Mouse (Mus musculus) right cerebral cortex, adult 2 months (tissue): Measurements from ENCODE around the gene Zdhhc15.
"Not testable (repeated sequence)": the region's sequence is repeated elsewhere in the genome, so short reads cannot be mapped to it uniquely, and the experiment has no call there.

Experiments
- DNase-seq, 2 experiments: peaks; one replicate each; pipeline ENCODE4 v3.0.0; 2021 to 2022; ENCODE audit warnings: low spot score in 2 of 2

Gene Zdhhc15

DNA sequence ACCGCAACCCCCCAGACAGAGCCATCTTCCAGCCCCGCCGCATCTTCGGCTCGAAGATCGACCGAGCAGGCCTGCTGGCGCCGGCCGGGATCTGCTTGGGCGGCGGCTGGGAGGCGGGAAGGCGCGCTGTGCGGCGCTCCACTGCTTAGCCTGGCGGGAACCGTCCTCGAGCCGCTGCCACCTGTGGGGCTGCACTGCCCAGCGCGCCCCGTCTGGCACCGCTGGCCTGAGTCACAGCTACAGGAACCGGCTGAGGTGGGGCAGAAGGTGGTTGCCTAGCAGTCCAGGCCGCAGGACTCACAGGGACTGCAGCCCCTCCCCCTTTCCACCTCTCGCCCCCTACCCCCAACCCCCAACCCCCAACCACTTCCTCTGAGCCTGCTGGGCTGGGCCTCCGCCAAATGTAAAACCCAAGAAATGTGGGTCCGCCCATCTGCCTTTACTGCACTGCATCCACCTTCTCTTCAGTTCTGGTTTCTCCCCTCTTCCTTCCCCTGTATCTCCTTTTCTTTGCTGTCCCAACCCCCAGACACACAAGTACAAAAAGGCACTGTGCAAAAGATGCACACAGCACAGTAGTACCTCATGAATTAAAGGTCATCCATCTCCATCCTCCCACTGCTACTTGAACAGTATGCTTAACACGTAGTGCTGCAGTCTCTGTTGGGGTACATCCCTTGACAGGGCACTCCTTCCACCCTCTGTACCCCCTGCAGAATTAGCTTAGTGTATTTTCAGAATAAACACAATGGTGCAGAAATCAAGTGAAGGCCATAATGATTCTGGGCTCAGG lies at the start of gene Zdhhc15:
Zdhhc15 (minus strand) TSS at position 308 of the 793 bp plus-strand sequence.
- peak; percentile 39 to 41 for DNase-seq

DNA sequence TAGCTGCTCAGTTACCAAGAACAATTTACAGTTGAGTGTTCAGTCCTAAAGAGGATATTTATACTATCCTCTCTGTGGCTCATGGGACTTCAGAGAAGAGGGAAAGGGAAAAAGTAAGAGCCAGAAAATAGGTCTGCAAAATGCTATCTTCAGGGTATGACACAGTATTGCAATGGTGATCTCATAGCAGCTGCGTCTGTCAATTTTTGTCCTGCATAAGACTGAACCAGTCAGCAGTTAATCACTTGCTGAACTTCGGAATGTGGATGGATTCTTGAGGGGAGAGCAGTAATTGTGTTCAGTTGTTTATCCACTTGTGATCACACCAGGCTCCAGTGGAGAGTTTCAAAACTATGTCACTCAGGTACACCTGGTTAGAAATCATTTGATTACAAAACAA lies 37.1 kb upstream of the Zdhhc15 start:
- DNase-seq = no peak

GRCm38 (mm10) chrX:104669850-104670756 lies 761 bp downstream of the Zdhhc15 start:
- DNase-seq = no peak

GRCm38 (mm10) chrX:104656976-104657375 lies 13.9 kb downstream of the Zdhhc15 start:
- no peak for DNase-seq

- no peak for DNase-seq
Measured at GRCm38 (mm10) chrX:104612531-104612930, 58.3 kb downstream of the Zdhhc15 start.

DNA sequence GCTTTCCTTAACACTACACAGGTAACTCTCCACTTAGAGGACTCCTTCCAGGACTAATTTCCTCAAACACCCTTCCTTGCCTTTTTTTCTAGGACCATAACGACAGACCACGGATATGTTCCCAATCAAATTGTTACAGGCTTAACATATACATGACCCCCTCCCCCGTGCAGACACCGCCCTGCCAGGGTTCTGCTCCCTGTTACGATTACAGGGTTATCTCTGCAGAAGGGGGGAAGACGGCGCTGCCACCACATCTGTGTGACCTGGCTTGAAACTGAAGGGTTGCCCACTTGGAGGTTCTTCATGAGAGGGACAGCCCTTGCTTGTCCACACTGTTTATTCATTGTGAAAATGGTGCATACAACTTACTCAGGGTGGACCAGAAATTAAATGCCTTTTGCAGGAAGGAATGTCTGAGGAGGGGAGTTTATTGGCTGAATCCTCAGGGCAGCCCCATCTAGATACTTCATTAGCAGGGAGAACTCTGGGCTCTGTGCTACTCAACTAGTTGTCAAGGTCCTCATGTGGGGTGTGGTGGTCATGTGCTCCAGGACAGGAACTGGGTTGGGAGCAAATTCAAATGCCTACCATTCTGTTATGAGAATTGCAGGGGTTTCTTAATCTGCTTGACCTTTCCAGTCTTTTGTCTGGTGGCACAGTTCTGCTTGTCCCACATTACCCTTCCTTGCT lies 67.0 kb downstream of the Zdhhc15 start:
- DNase-seq = not testable (repeated sequence)

DNA sequence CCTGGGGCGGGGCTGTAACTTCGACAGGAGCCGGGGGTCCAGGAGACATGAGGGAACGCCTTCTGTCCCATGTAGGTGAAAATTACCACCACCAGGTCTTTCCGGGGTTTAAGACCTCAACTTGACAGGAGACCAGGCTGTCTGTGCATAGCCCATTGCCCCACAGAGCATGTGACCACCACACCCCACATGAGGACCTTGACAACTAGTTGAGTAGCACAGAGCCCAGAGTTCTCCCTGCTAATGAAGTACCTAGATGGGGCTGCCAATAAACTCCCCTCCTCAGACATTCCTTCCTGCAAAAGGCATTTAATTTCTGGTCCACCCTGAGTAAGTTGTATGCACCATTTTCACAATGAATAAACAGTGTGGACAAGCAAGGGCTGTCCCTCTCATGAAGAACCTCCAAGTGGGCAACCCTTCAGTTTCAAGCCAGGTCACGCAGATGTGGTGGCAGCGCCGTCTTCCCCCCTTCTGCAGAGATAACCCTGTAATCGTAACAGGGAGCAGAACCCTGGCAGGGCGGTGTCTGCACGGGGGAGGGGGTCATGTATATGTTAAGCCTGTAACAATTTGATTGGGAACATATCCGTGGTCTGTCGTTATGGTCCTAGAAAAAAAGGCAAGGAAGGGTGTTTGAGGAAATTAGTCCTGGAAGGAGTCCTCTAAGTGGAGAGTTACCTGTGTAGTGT lies 68.5 kb downstream of the Zdhhc15 start:
- DNase-seq = not testable (repeated sequence)

GRCm38 (mm10) chrX:104573946-104574345 lies 96.9 kb downstream of the Zdhhc15 start:
- DNase-seq = no peak

DNA sequence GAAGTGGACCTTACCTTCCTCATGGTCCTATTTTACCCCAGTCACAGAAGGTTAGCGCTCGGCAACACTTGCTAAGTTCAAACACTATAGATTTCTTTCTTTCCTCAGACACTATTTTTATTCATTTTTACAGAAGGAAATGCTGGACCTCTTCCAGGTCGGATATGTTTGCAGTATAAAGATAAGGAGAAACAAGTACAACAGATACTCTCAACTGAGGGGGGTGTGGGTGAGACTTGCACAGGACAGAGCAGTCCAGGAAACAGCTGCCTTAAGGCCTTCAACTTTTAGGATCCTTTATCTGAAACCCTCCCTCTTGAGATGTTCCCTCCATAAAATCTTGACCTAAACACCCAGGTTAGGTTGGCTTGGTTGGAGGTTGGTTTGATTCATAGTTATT lies 103.4 kb downstream of the Zdhhc15 start:
- no peak for DNase-seq

DNA sequence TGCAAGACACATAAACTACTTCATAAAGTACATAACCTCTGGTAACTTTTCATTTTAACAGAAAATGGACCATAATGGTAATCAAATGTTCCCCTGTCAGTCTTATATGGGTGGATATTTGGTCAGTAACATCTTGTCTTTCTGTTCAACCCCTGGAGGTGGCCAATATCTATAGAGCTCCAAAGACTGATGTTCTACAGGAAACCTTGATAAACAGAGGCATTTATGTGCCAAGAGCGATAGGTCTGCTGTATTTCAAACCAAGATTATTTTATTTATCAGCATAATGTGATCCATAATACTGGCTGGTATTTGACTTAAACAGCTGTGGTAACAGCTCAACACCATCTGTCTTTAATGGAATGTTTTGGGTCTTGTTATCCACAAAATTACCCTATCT lies 125.6 kb downstream of the Zdhhc15 start:
- no peak for DNase-seq

- DNase-seq = no peak
Measured at GRCm38 (mm10) chrX:104543919-104544595, 126.8 kb downstream of the Zdhhc15 start.

- no peak for DNase-seq
Measured at GRCm38 (mm10) chrX:104542635-104543034, 128.2 kb downstream of the Zdhhc15 start.

- DNase-seq = no peak
Measured at GRCm38 (mm10) chrX:104501765-104502164, 169.1 kb downstream of the Zdhhc15 start.

- no peak for DNase-seq
Measured at GRCm38 (mm10) chrX:104489626-104490355, 181.1 kb downstream of the Zdhhc15 start.

DNA sequence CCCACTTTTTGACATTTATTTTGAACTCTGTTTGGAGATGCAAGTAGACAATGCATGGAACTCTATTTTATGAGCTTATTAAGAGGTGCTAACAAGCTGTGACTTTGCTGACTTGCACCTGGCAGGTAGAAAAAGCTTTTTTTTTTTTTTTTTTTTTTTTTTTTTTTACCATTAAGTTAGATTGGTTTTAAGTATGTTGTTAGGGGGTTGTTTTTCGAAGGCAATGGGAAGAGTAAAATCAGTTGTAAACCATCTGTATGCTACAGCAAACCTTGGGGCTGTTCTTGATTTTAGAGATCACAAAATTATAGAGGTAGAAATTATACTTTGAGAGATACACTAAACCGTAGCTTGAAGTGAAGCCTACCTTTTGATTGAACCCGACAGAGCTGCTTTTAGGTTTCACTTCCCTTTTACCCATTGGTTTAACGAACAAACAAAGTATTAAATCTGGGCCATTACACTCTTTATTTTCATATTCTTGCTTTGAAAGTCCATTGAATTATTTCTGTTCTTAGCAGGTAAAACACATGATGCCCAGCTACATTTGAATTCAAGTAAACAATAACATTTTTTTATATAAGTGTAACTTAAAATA lies 181.9 kb downstream of the Zdhhc15 start:
- DNase-seq = no peak

DNA sequence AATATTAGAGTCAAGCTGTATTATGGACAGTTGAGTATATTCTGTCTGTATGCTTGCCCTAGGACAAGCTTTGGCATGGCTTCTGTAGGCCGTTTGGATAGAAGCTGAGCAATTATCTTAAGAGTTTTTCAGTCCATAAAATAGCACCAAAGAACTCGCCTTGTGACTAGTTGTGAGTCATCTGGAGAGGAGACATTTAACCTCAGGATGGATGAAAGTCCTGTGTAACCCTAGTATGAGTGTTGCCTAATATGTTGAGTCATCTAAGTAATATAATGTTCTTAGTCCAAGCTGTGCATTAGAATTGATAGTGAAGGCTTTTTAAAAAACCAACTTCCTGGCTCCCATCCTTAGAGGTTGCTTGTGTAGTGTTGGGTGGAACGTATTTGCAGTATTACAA lies 182.8 kb downstream of the Zdhhc15 start:
- DNase-seq = no peak
